Mouse (Mus musculus) E14TG2a.4 (cell line): ENCODE data around the gene Pou2f2.

ENCODE experiments used
- H3K27me3 ChIP-seq: 2 replicates; pipeline ENCODE4 v1.6.1; 2014; ENCODE audit warnings: low read length, control low read depth; ENCODE audit not compliant: insufficient read depth
- H3K36me3 ChIP-seq: 2 replicates; pipeline ENCODE4 v1.6.1; 2014; ENCODE audit warnings: low read length, control low read depth; ENCODE audit not compliant: insufficient read depth
- H3K4me1 ChIP-seq: replicated peaks from 2 replicates; pipeline ENCODE4 v1.6.1; 2014; ENCODE audit warnings: low read depth, low read length, control low read depth
- H3K4me3 ChIP-seq: replicated peaks from 2 replicates; pipeline ENCODE4 v1.5.1; 2014; ENCODE audit warnings: mild to moderate bottlenecking, low read length
- H3K9me3 ChIP-seq: 2 replicates; pipeline ENCODE4 v1.6.1; 2014; ENCODE audit warnings: low read length, control low read depth
- CTCF ChIP-seq: conservative IDR thresholded peaks from 2 replicates; pipeline ENCODE4 v1.5.1; 2014; ENCODE audit warnings: low read length
- NANOG ChIP-seq: IDR thresholded peaks from 2 replicates; pipeline ENCODE4 v1.6.1; 2014; ENCODE audit warnings: borderline replicate concordance, low read length, mixed read lengths
- POU5F1 ChIP-seq: IDR thresholded peaks from 2 replicates; pipeline ENCODE4 v1.6.1; 2014; ENCODE audit warnings: low read length, borderline replicate concordance

Pou2f2 gene

GRCm38 (mm10) chr7:25181814-25182213 lies 2.3 kb upstream of the Pou2f2 start:
- no peaks in the 10 kb centered on the region for H3K9me3 ChIP-seq
- TF ChIP-seq POU5F1, result no peak
- no peak for TF ChIP-seq CTCF
- TF ChIP-seq NANOG, result no peak
- H3K4me1 ChIP-seq, result peaks cover 28% of the 10 kb centered on the region
- peak overlapping the region; percentile 35 for H3K4me3 ChIP-seq
- peaks cover 66% of the 10 kb centered on the region for H3K27me3 ChIP-seq
- H3K36me3 ChIP-seq, result no peaks in the 10 kb centered on the region

GRCm38 (mm10) chr7:25181331-25181790 lies 1.8 kb upstream of the Pou2f2 start:
- H3K27me3 ChIP-seq, result peaks cover 71% of the 10 kb centered on the region
- peak overlapping the region; percentile 35 for H3K4me3 ChIP-seq
- H3K4me1 ChIP-seq, result peaks cover 28% of the 10 kb centered on the region
- no peaks in the 10 kb centered on the region for H3K36me3 ChIP-seq
- no peaks in the 10 kb centered on the region for H3K9me3 ChIP-seq
- no peak for TF ChIP-seq POU5F1
- TF ChIP-seq NANOG, result no peak
- TF ChIP-seq CTCF, result peak; percentile 31

DNA sequence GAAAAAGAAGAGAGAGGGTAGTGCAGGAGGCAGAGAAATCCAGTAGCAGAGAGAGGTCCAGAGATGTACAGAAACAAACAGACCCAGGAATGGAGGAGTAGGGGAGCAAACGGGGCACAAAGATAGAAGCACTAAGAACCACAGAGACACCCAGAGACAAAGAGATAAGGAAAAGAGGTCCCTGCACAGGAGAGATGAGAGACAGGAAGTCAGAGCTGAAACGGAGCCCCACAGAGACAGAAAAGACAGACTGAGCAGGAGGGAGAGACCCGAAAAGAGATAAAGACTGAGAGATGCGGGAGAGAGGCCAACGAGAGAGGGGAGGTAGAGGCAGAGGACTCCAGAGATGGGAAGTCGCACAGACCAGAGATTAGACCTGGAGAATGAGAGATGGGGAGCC lies 986 bp upstream of the Pou2f2 start:
- H3K27me3 ChIP-seq, result peaks cover 79% of the 10 kb centered on the region
- TF ChIP-seq CTCF (no peak), NANOG (no peak), POU5F1 (no peak)
- peaks cover 28% of the 10 kb centered on the region for H3K4me1 ChIP-seq
- no peaks in the 10 kb centered on the region for H3K36me3 ChIP-seq
- H3K9me3 ChIP-seq, result no peaks in the 10 kb centered on the region
- no peak overlapping the region for H3K4me3 ChIP-seq

DNA sequence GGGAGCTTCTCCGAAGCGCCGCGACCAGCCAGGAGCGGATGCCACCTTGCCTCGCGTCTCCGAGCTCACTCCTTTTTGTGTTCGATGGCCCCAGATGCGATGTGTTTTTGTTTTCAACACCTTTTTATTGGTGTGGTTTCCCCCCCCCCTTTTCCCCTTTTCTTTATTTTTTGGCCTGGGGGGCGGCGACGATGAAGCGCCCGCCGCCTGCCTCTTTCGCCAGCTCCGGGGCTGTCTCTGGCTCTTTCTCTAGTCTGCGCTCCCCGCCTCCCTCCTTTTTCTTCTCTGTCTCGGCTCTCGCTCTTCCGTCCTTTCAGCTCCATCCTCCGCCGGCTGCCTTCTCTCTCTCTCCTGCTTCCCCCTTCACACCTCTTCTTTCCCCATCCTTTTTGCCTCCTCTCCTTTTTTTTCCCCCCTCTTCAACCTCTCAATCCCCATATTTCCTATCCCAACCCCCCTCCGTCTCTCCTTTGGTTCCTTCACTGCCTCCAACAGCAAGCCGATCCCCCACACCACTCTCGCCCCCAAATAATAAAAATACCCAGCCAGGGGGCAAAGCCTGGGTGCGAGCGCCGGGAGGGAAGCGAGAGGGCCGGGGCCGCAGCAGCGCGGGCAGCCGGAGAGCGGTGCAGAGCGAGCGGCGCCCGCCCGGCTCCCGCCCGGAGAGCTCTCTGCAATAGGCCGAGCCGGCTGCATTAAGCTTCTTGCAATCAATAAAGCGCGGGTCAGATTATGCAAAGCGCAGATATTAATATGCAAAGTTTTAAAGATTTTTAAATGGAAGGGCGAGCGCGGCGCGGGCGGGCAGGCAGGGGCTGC lies 530 bp downstream of the Pou2f2 start:
- TF ChIP-seq POU5F1 (no peak), NANOG (no peak), CTCF (no peak)

GRCm38 (mm10) chr7:25178317-25178716 lies 1.2 kb downstream of the Pou2f2 start:
- no peak for TF ChIP-seq CTCF
- TF ChIP-seq POU5F1, result no peak
- no peak for TF ChIP-seq NANOG
- Histone ChIP-seq H3K36me3 (no peaks in the 10 kb centered on the region), H3K27me3 (peaks cover 80% of the 10 kb centered on the region)

More for the DNA sequence above, 530 bp downstream of the Pou2f2 start:
- H3K4me3 ChIP-seq, result peak overlapping the region; percentile 81
- peaks cover 33% of the 10 kb centered on the region for H3K4me1 ChIP-seq
- H3K36me3 ChIP-seq, result no peaks in the 10 kb centered on the region
- no peaks in the 10 kb centered on the region for H3K9me3 ChIP-seq
- peaks cover 81% of the 10 kb centered on the region for H3K27me3 ChIP-seq

GRCm38 (mm10) chr7:25174343-25174742 lies 5.2 kb downstream of the Pou2f2 start:
- H3K4me1 ChIP-seq, result peaks cover 35% of the 10 kb centered on the region
- no peaks in the 10 kb centered on the region for H3K9me3 ChIP-seq
- TF ChIP-seq CTCF, result no peak
- TF ChIP-seq POU5F1, result no peak
- TF ChIP-seq NANOG, result no peak
- H3K4me3 ChIP-seq, result no peak overlapping the region
- no peaks in the 10 kb centered on the region for H3K36me3 ChIP-seq
- peaks cover 53% of the 10 kb centered on the region for H3K27me3 ChIP-seq

More at GRCm38 (mm10) chr7:25178317-25178716, 1.2 kb downstream of the Pou2f2 start:
- Histone ChIP-seq H3K4me1 (peaks cover 33% of the 10 kb centered on the region), H3K4me3 (peak overlapping the region; percentile 81), H3K9me3 (no peaks in the 10 kb centered on the region)

DNA sequence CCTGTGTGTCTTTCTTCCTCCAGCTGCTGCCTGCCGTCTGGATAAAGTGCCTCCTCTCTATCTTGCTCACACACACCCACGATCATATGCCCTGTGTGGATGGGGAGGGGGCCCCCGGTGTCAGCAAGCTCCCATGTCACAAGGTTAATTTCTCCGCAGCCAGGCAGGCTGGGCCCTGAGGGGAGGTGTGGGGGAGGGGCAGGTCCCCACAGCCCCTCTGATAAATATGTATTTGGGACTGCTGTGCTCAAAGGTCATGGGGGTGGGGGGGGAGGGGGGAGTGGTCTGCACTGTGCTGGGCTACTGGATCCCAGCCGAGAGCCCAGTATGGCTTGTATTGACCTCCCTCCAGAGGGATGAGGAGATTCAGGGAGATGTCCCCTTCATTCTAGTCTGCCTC lies 6.9 kb downstream of the Pou2f2 start:
- Histone ChIP-seq H3K4me1 (peaks cover 25% of the 10 kb centered on the region), H3K9me3 (no peaks in the 10 kb centered on the region)
- TF ChIP-seq CTCF, result no peak
- no peak for TF ChIP-seq POU5F1
- no peak for TF ChIP-seq NANOG

GRCm38 (mm10) chr7:25170583-25170982 lies 8.9 kb downstream of the Pou2f2 start:
- Histone ChIP-seq H3K9me3 (no peaks in the 10 kb centered on the region), H3K4me3 (no peak overlapping the region), H3K36me3 (no peaks in the 10 kb centered on the region), H3K4me1 (peaks cover 36% of the 10 kb centered on the region), H3K27me3 (peaks cover 17% of the 10 kb centered on the region)
- no peak for TF ChIP-seq NANOG
- TF ChIP-seq POU5F1, result no peak
- TF ChIP-seq CTCF, result no peak

More for the DNA sequence above, 6.9 kb downstream of the Pou2f2 start:
- Histone ChIP-seq H3K36me3 (no peaks in the 10 kb centered on the region), H3K4me3 (no peak overlapping the region), H3K27me3 (peaks cover 38% of the 10 kb centered on the region)

DNA sequence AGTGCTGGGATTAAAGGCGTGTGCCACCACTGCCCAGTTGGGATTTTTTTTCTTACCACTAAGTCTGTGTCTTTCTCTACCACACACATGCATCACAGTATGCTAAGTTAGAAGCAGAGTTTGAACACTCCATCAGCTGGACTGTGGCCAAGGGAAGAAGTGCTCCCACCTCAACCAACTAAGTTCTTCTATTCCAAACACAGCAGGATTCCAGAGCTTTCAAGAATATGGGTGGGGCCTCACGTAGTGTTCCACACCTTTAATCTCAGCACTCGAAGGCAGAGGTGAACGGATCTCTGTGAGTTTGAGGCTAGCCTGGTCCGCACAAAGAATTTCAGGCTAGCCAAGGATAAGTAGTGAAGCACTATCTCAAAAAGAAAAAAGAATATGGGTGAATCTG lies 13.4 kb downstream of the Pou2f2 start:
- Histone ChIP-seq H3K27me3 (peaks cover 34% of the 10 kb centered on the region), H3K9me3 (peaks cover 5% of the 10 kb centered on the region), H3K4me1 (peaks cover 32% of the 10 kb centered on the region), H3K36me3 (no peaks in the 10 kb centered on the region), H3K4me3 (no peak overlapping the region)
- TF ChIP-seq NANOG (no peak), POU5F1 (no peak), CTCF (no peak)
